Mouse (Mus musculus): ENCODE results near the gene Med16. TPM values are rescaled to one million over a fixed set of nuclear protein-coding genes. Genes with fewer than 3 reads are reported as not detected.

The Med16 gene
- total RNA-seq, 2 experiments from 2014 or later, result 55.0 to 66.5 TPM

DNA sequence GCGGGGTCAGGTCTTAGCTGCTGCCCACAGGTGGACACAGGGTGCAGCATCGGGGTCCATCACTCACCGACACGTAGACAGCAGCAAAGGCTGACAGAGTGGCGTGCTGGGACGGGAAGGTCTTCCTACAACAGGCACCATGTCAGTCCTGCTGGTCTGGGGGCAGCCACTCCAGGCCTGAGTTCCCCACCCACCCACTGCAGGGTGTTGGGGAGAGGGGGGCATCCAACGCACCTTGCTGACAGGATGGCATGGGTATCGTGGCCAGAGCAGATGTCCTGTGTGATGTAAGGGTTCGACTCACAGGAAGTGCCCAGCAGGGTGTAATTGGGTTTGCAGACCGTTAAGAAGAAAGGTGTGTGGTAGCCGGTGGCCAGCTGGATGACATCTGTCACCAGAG, 42.1 kb downstream of the Med16 start:
- DNase-seq (ENCODE audit: low spot score in 2 of 2), result no peak
- intact Hi-C loops (cut with DNase I), result no loop called here

DNA sequence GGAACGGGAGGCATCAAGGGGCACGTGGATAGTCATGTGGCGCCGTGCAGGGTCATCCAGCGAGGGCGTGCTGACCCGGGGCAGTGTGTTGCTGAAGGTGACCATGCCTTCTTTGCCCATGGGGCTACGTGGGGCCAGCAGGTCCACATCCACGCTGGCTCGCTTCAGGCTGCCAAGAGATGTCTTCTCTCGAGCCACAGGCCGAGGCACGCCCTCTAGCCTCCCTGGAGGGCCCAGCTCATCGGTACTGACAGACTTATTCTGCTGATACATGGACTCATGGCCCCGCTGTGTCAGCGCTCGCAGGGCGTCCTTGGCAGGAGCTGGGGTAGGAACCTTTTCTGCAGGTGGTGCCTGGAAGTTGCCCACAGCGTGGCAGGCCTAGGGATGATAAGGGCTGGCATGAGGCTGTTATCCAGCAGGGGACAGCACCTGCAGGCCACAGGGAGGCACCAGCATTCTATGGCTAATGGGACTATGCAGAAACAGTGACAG, 42.9 kb downstream of the Med16 start:
- DNase-seq (ENCODE audit: low spot score in 2 of 2), result no peak

DNA sequence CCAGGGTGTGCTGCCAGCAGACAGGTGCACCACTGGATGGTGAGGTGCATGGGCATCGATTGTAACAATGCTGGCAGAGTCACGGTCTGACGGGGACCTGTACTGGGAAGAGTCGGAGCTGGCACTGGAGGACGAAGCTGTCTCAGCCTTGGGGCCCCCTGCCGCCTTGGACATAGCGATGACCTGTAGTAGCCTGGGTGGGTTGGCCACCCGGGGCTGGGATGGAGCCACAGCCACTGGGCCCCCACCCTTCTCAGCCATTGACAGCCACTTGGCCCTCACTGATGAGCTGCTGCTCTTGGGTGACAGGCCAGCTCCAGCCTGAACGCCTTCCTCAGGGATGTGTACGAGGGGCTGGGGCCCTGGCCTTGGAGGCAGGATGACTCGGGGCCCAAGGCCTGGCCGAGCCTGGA, 43.5 kb downstream of the Med16 start:
- intact Hi-C loops (cut with DNase I), result no loop called here
- no peak for DNase-seq (ENCODE audit: low spot score in 2 of 2)

More for the DNA sequence above, 42.9 kb downstream of the Med16 start:
- intact Hi-C loops (cut with DNase I), result no loop called here

DNA sequence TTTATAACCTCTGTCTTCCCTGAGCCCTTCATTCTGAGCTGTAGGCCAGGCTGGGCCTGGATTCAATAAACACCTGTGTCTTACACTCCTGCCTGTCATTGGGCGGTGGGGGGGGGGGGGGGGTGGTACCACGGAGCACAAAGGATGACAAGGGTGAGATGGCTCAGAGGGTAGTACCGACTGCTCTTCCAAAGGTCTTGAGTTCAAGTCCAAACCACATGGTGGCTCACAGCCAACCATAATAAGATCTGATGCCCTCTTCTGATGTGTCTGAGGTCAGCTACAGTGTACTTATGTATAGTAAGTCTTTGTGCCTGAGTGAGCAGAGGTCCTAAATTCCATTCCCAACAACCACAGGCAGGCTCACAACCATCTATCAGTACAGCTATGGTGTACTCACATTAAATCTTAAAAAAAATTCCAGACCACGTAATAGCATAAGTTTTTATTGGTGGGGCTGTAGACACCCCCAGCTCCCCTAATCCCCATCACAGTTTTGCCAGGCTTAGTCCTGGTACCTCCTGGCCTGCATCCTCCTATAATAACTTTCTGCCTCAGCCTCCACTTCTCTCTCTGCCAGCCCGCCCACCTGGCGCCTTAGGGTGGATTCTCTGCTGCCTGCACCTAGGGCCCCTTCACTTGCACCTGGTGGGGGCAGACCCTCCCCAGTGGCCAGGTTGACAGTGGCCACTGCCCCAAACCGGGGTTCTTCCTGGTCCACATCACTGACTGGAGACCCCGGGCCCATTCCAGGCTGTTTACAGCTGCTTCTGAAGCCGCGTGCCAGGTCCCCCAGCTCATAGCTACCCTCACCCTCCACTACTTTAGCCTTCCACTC, 44.2 kb downstream of the Med16 start:
- intact Hi-C loops (cut with DNase I), result no loop called here
- DNase-seq (ENCODE audit: low spot score in 2 of 2), result no peak

DNA sequence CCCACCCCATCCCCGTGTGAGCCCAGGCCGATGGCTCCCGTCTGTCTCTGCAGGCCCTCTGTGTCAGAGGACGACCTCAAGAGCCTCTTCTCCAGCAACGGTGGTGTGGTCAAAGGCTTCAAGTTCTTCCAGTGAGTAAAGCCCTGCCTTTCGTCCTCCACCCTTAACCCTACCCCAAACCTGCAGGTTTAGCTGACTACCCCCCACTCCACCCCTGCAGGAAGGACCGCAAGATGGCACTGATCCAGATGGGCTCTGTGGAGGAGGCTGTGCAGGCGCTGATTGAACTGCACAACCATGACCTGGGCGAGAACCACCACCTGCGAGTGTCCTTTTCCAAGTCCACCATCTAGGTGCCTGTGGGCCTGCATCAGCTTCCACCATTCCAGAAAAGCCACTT, 45.8 kb downstream of the Med16 start:
- intact Hi-C loops (cut with DNase I), result no loop called here

DNA sequence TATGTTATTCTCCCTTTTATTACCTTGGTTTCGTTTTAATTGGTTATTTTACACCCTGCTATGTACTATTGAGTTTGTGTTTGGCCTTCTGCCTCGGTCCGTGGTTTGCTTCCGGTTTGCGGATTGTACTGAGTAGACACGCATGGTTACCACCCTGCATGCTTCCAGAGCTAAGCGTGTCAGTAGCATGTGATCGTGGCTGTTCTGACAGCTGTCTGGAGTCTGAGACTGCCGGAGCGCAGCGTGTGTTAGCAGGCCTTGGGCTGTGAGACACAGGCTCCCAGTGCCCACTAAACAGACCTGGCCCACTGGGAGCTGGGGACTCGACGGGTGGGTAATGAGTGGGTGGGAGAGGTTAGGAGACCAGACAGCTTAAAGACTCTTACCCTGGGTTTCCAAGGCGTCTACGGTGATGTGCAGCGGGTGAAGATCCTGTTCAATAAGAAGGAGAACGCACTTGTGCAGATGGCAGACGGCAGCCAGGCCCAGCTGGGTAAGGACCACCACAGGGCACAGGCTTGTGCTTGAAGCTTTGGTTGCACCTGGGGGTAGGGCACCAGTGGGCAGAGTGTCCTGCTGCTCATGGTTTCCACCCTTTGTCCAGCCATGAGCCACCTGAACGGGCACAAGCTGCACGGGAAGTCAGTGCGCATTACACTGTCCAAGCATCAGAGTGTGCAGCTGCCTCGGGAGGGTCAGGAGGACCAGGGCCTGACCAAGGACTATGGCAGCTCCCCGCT, 46.5 kb downstream of the Med16 start:
- no peak for DNase-seq (ENCODE audit: low spot score in 2 of 2)
- intact Hi-C loops (cut with DNase I), result no loop called here

More for the DNA sequence above, 45.8 kb downstream of the Med16 start:
- no peak for DNase-seq (ENCODE audit: low spot score in 2 of 2)

DNA sequence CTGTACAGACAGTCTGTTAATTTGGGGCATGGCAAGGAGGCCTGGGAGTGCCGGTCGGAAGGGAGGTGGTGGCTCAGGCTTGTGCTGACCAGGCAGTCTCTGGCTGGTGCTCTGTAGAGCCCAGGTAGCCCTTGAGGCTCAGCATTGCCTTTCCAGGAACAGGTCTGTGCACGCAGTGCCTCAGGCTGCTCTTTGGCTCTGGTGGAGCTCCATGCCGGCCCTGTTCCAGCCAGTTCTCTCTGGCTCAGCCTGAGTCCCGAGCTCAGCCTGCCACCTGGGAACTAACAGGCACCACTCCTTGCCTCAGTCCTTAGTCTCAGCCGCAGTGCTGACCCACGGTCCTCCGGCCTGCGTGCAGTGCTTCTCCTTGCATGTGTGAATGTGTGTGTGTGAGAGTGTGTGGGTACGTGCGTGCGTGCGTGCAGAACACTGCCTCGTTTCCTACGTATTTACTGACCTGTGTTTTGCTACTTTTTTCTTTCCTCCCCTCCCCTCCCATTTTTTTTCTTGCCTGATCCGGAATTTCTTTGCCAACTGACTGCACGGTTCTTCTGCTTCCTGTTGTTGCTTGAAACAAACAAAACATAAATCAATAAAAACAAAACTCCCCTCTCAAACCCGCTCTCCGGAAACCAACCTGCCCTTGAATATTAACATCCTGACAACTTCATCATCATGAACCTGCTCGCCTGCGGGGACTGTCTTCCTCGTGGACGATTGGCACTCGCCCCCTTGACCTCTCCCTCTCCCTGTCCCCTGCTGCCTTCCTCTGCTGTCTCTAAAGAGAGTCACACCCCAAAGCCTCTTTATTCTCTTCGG, 47.3 kb downstream of the Med16 start:
- intact Hi-C loops (cut with DNase I), result no loop called here

DNA sequence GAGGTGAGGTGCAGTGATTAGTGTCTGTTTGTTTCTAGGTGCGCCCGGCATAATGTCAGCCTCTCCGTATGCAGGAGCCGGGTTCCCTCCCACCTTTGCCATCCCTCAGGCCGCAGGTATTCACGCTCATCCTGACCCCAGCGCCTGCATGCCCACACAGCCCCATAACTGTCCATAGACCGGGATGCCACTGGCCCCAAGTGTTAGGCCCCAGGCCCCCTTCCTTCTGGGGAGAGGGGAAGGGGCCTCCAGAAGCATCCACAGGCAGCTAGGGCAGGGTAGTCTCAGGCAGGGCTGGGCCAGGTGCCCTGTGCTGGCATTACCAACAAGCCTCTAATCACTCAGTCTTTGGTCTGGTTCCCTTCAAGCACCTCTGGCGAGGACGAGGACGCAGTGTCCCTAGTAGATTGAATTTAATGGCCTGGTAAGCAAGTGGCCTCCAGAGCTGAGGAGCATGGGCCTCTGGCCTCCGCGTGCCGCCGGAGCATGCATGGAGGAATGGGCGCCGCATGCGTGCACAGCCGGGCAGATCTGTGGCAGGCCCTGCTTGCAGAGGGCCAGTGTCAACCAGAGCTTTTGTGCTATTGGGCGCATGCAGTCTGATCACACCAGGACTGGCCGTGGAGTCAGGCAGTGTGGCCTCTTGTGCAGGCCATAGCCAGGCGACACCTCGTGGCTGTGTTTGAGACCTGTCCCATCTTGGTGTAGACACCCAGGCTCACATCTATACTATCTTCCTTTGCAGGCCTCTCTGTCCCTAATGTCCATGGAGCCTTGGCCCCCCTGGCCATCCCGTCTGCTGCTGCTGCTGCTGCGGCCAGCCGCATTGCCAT, 48.4 kb downstream of the Med16 start:
- intact Hi-C loops (cut with DNase I), result no loop called here
- no peak for DNase-seq (ENCODE audit: low spot score in 2 of 2)

More for the DNA sequence above, 47.3 kb downstream of the Med16 start:
- DNase-seq (ENCODE audit: low spot score in 2 of 2), result no peak

DNA sequence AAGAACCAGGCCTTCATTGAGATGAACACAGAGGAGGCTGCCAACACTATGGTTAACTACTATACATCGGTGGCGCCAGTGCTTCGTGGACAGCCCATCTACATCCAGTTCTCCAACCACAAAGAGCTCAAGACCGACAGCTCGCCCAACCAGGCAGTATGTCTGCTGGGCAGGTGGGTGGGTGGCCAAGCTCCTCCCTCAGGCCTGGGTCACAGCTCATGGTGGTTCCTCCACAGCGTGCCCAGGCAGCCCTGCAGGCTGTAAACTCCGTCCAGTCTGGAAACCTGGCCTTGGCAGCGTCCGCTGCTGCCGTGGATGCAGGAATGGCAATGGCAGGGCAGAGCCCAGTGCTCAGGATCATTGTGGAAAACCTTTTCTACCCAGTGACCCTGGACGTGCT, 49.6 kb downstream of the Med16 start:
- intact Hi-C loops (cut with DNase I), result no loop called here

DNA sequence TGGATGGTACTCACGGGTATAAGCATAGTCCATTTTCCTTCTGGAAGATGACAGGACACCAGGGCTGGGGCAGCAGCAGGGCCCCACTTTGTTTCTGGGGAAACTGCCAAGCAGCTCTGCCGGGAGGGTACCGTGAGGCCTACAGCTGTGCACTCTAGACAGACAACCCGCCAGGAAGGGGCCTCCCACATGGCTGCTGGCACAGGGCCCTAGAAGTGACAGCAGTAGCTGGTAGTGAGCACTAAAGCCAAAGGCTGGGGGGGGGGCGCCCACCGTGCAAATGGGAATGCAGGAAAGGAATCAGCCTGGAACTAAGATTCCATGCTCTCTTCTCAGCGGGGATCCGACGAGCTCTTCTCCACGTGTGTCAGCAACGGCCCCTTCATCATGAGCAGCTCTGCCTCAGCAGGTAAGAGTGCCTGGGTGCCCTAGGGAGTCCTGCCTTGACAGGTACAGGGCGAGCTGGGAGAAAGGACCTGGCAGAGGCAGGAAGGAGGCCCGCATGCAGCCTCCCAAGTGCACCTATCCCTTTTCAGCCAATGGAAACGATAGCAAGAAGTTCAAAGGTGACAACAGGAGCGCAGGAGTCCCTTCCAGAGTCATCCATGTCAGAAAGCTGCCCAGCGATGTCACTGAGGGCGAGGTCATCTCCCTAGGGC, 50.2 kb downstream of the Med16 start:
- intact Hi-C loops (cut with DNase I), result no loop called here
- DNase-seq (ENCODE audit: low spot score in 2 of 2), result peak; percentile 77 to 78

More for the DNA sequence above, 49.6 kb downstream of the Med16 start:
- no peak for DNase-seq (ENCODE audit: low spot score in 2 of 2)

DNA sequence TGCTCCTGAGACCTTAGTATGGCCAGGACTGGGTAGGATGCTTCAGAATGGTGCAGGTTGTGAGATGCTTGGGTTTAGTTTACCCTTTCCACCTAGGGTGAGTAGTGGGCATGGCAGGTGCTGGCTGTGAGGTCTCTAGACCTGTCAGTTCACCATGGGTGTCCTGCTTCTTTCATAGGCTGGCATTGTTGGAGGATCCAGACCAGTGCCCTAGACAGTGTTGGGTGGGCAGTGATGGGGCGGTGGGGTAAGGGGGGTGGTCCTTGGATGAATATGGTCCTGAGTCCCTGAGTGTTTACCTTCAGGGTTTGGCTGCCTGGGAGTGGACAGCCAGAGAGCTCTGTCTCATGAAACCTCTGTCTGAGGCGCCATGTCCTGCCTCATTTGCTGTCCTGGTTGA, 50.8 kb downstream of the Med16 start:
- intact Hi-C loops (cut with DNase I), result no loop called here
- no peak for DNase-seq (ENCODE audit: low spot score in 2 of 2)

DNA sequence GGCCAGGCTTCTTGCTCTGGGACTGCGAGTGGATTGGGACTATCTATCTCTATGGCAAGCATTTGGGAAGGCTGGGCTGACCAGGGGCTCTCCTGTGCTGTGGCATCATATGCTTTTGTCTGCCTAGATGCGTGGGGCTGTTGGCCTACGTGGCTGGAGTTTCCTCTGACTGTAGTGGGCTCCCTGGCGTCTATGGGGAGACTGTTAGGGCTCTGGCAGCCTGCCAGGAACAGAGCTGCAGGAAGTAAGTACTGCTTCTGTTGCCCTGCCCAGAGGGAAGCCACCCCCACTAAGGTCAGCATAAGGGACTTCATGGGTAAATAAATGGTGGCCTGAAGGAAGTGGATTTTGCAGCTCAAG, 51.3 kb downstream of the Med16 start:
- intact Hi-C loops (cut with DNase I), result no loop called here
- DNase-seq (ENCODE audit: low spot score in 2 of 2), result peak in 1 of 2 experiments; percentile 71

DNA sequence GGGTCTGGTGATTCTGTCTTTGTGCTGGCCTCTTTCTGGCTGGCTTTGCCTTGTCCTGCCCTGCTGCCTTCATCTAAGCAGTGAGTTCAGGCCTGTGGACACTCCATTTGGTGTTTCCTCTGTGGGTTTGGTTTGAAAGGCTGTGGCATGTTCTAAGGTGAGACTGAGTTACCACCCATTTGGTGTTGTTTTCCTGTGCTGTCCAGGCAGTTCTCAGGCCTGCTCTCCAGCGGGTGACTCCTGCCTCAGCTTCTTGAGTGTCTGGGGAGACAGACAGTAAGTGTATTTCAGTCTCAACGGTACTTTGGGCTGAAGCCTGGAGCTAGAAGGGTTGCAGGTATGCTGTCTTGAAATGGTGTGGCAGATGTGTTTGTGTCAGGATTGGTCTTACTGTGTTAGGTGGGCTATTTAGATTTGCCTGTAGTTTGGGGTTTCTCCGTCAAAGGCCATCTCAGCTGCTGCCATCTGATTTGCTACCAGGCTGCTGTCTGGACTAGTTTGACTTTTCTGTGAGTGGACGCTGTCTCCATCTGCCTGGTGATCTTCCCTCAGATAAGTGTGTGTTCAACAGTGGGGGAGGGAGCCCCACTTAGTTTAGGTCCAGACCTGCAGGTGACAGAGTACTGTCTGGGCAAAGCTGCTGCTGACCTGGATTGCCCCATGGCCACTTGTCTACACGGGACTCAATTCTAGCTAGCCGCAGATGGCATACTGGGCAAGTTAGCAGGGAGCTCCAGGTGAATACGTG, 51.8 kb downstream of the Med16 start:
- DNase-seq (ENCODE audit: low spot score in 2 of 2), result no peak
- intact Hi-C loops (cut with DNase I), result no loop called here

DNA sequence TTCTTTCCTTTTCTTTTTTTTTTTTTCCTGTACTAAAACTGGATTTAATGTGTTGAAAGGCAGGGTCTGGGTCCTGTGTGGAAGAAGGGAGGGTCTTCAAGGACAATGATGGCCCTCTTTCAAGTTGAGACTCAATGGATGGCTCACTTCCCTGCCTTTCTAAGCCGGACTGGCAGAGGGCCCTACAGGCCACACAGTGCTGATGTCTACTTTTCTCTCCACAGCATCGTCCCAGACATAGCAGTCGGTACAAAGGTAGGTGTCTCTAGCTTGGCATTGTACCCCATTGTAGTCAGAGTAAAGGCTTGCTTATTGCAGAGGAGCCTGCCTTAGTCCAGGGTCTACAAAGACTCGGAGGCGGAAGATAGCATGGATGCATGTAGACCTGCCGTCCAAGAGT, 52.4 kb downstream of the Med16 start:
- intact Hi-C loops (cut with DNase I), result no loop called here
- DNase-seq (ENCODE audit: low spot score in 2 of 2), result no peak

DNA sequence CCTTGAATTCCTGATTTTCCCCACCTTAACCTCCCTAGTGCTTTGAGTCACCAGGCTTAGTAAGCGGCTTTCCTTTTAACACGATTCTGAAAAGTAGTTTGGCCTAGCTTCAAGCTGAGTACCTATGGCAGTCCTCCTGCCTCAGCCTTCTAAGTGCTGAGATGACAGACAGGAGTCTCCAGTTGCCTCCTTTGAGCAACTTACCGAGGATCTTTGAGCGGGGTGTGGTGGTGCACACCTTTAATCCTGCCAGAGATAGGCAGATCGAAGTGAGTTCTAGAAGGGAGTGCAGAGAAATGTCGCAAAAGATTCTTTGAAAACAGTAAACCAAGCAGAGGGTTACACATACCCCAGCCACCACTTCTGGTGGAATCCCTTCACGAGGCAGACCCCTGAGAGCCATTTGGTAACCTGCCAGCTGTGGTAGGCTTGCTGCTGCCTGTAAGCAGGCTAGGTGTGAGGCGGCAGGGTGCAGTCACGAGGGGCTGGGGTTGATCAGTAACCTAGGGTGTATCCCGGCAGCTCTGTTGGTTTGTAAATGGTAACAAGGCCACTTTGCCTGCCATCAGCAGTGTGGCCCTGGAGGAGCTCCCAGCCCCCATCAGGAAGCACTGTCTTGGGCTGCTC, 53.1 kb downstream of the Med16 start:
- DNase-seq (ENCODE audit: low spot score in 2 of 2), result no peak
- intact Hi-C loops (cut with DNase I), result no loop called here

DNA sequence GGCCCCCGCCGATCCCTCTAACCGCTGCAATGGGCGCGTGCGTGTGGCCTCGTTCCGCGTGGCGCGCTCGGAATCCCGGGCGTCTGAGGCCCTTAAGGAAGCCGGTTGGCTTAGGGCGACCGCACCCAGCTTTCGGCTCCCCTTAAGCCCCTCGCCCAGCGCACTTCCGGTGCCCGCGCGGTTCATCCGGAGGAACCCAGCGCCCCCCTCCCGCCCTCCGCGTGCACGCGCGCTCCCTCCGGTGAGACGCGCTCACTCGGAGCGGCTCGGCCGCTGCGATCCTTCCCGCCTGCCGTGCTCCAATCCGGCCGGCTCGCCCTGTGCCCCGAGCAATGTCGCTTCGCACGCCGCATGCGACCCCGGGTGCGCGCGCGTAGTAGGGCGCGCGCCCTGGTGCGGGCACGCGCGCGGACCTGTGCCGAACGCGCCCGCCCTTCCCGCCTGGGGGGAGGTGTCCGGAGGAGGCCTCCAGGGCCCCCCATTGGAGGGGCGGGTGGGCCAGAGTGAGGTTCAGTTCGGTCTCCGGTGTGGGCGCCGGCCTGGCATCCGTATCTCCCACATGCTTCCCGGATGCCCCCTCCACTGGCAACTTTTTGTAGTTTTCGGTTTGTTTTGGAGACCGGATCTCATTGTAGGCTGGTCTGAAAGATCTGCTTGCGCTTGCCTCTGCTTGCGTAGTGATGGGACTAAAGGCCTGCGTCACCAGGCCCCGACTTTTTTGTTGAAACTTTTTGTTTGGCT, 53.8 kb downstream of the Med16 start:
- peak in 1 of 2 experiments; percentile 60 for DNase-seq (ENCODE audit: low spot score in 2 of 2)
- intact Hi-C loops (cut with DNase I), result no loop called here
